Mouse (Mus musculus) granulocyte monocyte progenitor cell, adult 5-6 weeks (primary cell): ENCODE data around the gene Socs2. TPM values are rescaled to one million over a fixed set of nuclear protein-coding genes. Genes with fewer than 3 reads are reported as not detected.

Experiments
- ATAC-seq: replicated peaks from 2 replicates; pipeline ENCODE4 v1.8.0; 2016; ENCODE audit warnings: mild to moderate bottlenecking, moderate TSS enrichment, inconsistent platforms; ENCODE audit not compliant: poor library complexity, severe bottlenecking
- total RNA-seq, 2 experiments: library from RNA; stranded (forward) in 1 of 2; stranded (reverse) in 1 of 2; fragments of 200-712, 200-1000 nt in 1 of 2; fragments of >200 nt in 1 of 2; fragmentation: Nextera tagmentation in 1 of 2; gene quantifications; 2 replicates each; pipeline ENCODE4 v1.2.3; 2014 to 2017

Gene Socs2
- total RNA-seq, 2 experiments from 2014 or later: not detected

DNA sequence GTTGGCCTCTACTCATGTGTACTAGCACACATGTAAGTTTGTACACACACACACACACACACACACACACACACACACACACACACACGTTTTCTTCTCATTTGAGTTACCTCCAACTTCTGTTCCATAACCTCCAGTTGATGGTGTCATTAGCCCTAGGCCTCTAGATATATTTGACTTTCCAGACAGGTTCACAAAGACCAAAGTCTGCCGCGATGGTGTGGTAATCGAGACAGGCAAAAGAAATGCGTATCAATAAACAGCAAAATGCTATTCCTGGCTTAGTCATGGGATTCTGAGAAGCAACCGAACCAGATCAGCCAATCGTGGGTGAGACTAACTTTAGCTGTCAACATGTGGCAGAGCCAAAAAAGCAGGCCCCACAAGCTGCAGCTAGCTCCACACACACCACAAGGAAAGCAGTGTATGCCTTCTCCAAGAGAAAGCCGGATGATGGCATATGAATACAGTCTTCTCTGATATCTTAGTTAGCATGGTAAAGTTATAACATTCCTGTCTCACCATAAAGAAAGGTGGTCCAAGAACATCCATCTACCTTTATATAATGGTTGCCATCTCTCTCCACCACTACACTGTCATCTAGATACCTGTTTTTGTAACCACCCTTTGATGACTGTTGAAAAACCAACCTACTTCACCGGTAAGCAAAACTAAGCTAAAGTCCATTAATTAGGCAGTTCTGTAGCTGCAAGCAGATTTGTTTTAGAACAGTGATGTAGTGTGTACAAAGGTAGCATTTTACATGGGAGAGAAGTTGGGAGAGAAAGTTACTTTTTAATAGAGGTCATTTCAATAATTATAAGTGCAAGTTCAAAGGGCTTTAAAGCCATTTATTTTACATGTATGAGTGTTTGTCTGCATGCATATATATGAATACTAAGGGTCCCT is 9.5 kb upstream of the Socs2 start:
- ATAC-seq: no peak

DNA sequence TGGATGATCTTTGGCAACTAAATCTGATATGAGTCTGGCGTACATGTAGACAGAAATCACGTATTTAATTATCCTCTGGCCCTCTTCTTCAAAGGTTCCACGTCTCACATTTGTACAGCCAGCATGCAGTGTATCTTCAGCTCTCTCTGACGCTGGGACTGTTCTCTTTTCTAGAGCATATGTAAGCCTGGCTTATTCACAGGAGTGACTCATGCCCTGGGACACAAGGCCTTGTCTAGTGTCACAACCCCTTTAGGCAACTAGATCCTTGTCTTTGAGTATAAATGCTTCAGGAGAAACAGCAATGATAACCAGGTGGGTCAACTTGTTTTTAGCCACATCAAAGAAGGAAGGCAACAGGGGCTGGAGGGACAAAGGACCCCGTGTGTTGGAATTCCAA is 5.7 kb upstream of the Socs2 start:
- no peak for ATAC-seq

DNA sequence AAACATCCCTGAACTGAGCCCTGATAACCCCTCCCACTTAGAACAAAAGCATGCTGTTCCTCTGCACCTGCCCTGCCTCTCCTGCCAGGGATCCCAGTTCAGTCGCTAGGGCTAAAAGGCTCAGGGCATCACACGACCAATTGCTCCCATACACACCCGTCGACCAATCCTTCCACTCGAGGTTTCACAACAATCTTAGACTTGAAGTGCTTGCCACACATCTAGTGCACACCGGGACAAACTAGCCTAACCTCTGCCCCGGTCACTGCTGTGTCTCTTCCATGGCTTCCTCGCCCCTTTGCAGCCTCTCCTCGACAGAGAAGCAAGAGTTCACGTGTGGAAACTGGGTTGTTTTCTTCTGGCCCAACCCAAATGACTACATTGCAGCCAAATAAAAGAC is 3.3 kb upstream of the Socs2 start:
- ATAC-seq: no peak

DNA sequence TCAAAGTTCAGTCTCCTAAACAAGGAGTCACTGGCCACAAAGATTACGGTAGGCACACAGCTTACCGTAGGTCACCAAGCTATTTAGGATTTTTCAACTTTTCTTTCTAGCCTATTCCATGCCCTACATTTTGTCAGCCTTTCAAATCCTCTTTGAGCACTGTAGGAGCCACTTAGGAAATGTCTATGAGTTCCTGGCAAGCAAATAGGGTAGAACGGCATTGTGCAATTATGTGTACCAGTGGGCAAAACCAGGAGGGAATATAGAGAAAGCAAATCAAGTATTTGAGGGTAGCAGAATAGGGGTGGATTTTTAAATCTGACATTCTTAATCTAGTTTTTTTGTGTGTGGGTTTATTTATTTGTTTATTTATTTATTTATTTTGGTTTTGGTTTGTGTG is 2.7 kb upstream of the Socs2 start:
- no peak for ATAC-seq

DNA sequence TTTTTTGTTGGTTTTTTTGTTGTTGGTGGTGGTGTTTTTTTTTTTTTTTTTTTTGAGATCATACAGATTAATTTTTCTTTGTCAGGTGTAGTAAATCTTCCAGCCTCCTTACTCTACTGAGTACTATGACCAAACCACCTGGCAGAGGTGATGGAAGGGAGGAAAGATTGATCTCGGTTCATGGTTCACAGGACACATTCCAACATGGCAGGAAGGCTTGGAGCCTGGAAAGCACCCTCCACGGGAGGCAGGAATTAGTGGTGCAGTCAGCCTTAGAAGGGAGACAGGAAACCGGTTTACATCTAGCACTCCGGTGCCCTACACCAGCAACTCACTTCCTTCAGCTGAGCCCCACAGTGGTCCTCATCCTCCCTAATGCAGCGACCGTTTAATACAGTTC is 1.7 kb upstream of the Socs2 start:
- ATAC-seq: no peak

DNA sequence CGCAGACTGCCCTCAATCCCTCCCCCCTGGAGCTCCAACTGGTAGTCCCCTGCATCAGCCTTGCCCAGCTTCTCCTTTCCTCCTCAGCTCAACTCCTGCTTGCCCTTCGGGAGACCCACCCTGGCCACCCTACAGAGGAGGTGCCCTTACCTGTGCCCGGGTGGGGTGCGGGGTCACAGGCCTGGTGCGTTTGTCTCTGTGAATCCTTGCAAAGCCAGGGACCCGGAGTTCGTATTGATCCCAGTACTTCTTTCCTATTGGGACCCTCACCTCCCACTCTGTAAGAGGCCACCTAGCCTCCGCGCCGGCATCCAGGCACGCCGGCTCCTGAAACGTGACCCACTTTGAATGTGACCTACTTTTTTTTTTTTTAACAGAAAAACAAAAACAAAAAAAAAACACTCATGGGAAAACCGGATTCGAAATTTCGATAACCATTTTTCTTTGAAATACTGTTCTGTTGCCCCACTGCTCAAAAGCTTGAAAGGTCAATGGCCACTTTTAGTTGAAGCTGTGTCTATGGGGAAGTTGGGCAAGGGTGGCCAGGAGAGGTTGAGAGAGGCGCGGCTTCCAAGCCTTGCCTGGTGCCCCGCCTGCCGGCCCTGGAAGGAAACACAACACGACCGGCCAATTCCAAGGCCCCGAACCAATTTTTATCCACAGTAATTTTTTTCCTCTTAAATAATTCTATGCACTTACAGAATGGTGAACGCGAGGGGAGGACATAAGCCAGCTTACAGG is 686 bp upstream of the Socs2 start:
- peak; percentile 71 for ATAC-seq

DNA sequence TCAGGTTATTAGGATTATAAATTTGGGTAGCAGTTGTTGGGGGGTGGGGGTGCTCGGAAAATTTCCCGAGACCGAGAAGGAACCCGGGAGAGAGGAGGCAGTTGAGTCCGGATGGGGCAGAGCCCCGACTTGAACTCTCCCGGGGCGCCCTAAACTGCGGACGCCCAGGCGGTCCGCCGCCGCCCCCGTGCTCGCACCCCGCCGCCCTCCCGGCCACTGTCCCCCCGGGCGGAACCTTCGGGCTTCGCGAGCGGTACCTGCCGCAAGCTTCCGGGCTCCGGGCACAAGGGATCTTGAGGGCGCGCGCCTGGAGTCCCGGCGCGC is 657 bp downstream of the Socs2 start:
- ATAC-seq: no peak

DNA sequence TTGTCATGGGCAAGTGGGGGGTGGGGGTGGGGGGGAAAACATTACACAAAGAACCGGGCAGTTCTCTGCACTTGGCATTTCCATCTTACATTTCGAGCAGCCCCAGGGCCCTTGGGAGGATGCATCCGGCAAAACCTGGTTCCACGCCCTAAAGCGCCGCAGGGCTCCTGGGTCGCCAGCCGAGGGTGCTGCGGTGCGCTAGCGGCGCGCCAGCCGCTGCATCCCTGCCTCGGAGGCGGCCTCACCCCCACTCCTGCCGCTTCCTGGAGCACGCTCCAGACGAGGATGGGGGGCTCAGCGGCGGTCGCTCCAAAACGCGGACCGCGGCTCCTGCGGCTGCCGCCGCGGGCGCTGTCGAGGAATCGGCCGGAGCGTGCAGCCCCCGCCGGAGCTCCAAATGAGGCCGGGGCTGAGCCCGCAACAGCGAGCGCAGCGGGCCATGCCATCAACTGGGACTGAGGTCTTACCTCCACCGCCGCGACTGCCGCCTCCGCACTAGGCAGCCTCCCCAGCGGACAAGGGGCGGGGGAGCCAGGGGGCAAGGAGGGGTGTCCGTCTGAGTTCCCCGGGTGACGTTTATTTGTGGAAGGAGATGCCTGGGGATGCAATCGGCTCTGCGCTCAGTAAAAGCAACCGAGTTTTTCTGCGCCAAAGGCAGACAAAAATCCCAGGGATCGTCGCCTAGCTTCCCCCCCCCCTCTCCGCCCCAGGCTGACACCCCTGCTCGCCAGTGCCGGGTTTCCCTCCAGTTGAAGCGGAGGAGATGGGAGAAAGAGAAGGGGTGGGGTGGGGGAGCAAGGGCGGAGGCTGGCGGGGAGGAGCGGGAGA is 1.2 kb downstream of the Socs2 start:
- ATAC-seq: no peak

DNA sequence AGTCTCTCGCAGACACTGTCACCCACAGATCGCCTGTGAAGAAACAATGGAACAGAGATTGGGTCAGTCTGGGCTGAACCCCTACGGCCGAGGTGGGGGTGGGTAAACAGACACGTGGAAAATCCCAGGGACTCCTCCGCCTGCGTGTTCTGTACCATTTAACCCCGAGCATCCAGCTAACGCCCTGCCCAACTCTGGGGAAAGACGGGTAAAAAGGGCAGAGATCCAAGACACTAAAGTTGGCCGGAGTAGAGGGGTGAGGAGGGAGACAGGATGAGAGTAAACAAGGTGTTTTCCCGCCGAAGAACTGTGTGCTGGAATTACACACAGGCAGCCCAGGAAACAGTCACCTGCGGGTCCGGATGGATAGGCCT is 1.8 kb downstream of the Socs2 start:
- ATAC-seq: no peak

DNA sequence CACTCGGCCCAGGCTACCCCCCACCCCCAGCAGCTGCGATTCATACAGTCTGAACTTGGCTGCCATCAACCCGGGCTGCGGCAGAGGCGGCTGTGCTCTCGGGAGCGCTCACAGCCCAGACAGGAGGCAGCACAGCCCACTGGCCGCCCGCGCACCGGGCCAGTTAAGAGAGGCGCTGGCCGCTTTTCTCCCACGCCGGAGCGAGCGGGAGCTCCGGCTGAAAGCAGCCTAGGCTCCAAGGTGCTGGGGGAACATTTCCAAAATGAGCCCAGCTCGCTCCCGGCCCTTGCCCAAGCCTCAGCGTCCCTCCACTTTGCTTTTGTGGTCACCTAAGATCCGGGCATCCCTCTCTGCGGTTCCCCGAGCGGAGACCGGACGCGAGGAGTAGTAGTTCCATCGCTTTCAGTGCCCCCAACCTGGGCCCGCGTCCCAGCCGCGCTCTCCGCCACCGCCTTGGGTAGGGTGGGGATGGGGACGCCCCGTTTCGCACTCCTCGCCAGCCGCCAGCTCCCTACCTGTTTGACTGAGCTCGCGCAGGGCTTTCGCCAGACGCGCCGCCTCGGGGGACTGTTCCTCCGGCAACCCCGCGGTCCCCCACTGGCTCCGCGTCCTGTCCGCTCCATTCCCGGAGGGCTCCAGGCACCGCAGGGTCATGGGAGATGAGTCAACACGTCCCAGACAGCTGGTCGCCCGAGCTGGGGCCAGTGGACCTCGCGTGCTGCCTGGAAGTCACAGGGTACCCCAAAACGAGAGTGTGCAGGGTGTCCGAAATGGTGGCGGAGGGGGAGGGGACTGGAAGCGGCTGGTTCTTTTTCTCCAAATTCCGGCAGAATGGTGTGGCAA is 2.4 kb downstream of the Socs2 start:
- ATAC-seq: peak; percentile 11; the same call in 1 of the 2 replicates

DNA sequence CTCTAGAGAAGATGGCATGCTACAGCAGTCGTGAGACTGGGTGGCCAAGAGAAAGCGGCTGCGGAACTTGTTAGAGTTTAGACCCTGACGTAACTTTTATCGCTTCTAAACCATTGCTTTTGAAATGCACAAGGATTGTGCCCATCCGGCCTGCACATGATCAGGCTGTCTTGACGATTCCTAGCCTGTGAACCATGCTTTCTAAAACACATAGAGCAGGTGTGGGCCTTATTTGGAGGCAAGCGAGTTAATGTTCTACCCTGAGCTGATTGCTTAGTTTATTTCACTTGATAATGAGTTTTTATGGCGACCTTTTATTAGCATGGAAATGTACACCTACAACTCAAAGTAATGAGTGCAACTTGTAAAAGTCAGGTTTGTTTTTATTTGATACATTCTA is 5.8 kb downstream of the Socs2 start:
- ATAC-seq: no peak

DNA sequence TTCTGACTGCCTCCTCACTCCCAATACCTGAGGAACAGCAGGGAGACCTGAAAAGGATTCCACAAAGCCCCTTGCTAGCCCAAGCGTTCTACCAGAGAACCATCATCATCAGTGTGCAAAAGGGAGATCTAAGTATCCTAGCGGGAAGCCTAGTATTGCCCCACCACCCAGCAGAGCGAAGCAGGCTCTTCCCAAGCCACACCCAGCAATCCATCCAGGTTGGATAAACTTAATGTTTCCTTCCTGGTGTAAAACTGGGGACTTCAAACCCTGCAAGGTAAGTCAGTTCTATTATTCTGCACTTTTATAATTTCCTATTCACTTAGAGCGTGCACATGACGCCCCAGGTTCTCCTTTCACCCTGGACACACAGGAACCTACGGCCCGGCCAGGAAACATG is 6.3 kb downstream of the Socs2 start:
- no peak for ATAC-seq

DNA sequence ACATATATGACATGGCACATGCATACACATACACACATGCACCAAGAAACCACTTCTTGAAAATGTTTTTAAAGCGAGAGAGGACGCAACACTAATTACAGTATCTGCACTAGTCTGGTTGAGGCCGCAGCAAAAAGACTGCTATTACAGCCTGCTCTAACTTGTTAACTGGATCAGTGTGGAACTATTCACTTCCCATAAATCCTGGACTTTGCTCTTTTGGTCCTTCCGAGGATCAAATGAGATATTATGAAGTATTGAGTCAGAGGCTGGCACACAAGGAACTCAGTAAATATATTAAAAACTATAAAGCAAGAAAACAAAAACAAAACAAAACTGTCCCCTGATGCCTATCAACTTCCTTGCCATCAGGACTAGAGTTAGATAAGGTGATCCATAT is 6.8 kb downstream of the Socs2 start:
- no peak for ATAC-seq

DNA sequence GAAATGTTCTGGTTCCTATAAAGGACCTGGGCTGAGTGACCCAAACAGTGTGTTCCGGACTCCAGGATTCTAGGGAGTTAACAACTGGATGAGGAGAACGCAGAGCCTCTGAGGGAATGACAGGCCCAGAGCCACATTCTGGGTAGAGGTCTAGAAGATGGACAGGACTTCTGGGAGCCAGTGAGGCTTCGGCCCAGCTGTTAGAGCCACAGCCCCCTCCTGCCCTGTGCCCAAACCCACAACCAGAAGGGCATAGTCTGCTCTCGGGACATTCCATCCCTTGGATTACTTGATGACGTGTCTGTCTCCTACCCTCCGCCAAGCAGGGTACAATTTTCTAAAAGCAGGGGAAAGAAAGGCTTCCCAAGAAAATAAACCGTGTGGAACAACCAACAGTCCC is 7.8 kb downstream of the Socs2 start:
- no peak for ATAC-seq

DNA sequence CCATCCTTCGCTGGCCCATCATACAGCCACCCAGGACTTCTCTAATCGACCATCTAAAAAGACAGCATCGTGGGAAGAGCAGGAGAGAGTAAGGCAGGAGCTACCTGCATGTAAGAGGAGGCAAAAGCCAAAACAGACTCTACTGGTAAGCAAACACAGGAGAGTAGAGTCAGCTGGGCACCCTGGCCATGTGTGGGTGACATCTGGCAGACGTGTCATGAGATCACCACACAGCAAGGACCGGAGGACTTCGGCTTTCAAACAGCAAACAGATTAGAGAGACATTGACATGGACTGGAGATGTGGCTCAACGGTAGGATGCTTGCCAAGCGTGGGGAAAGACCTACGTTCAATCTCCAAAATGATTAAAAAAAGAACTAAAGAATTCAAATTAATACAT is 8.5 kb downstream of the Socs2 start:
- no peak for ATAC-seq

DNA sequence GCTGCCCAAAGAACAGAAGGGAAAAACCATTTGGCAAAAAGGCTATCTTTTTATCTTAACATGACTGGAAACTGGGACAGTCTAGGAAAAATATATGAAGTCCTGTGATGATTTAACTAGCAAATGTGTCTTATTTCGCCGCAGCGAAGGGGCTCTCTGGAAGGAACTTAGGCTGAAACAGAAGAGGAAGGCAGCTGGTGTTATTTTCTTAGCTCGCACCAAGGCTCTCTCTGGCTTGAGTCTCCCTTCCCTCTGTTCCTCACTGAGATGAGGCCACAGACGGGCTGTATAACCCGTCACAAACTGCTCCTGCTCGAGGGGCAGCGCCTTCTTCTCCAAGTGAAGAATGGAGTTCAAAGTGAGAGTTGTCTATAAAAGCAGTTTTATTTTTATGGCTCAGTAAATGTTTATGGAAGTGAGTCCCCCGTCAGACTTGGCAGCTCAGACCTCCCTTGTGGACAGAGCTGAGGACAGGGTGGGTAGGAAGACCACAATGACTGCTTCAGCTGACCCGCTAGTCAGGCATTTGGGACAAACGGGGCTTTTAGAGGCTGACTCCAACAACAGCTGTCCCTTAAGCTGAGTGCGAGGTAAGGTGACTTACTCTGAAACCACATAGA is 9.3 kb downstream of the Socs2 start:
- no peak for ATAC-seq

DNA sequence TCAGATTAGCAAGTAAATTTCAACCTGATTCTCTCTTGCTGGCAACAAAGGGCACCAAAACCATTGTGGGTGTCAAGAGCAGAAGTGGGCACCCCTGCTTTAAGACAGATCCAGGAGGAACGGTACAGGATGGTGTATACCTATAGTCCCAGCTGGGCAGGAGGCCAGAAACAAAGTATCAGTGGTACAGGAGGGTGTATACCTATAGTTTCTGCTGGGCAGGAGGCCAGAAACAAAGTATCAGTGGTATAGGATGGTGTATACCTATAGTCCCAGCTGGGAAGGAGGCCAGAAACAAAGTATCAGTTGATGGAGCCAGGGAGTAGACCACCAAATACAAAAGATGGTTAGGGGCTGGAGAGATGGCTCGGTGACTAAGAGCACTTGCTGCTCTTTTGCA is 12.2 kb downstream of the Socs2 start:
- ATAC-seq: no peak

DNA sequence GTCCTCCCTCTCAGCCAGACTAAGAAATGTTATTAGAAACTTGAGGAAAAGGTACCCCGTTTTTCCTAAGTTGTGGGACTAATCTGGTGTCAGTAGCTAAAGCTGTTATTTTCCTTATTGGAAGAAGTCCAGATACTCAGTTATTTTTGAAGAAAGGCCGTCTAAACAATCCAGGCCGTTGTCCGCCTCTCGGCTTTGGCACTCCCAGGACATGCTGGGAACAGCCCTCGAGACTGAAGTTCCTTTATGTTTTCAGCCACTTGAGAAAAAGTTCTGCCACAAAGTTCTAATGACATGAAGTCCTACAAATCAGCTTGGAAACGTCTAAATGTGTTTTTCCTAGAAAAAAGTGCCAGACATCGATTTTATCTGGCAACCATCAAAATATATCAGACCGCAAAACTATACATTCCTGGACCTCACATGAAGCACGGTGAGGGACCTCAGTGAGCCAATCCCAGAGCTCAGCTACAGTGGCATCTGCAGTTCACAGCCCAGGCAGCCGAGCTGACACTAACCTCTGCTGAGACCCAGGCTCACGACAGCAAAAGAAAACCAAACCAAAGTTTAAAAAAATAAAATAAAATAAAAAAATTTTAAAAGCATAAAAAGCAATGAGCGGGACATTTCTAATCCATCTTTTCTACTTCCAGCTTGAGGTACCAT is 17.2 kb downstream of the Socs2 start:
- no peak for ATAC-seq

DNA sequence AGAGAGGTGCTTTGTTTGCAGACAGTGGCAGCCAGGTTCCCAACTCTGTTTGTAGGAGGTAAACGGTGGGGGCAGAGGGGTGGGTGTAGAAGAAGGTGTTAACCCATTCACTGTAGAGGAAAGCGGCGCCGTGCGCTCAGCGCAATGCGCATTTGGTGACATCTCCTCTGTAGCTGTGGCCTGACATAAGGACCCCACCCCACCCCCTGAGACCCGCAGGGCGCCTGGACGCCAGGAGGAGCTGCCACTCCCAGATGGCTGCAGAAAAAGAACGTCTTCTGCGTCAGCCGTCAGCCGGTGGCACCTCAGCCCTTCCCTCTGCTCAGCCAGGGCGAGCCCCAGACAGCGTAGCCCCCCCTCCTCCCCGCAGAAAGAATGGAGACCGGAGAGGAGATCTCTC is 18.5 kb downstream of the Socs2 start:
- peak; percentile 25; the same call in 1 of the 2 replicates for ATAC-seq
